Mouse (Mus musculus) stomach, postnatal 0 days (tissue): Measurements from ENCODE around the gene Gnb4. TPM values are rescaled to one million over a fixed set of nuclear protein-coding genes. Genes with fewer than 3 reads are reported as not detected.

Experiments
- ATAC-seq: fragments of 200-750 bp; cut with Nextera tagmentation; 2 replicates; pipeline ENCODE4 v1.8.0; 2017; ENCODE audit not compliant: low FRiP score, low TSS enrichment
- DNase-seq: peaks from one replicate; pipeline ENCODE4 v3.0.0-alpha.2; 2016; ENCODE audit warnings: low spot score
- H3K27ac ChIP-seq: fragments of 300-500 bp; sonication (generic); replicated peaks from 2 replicates; pipeline ENCODE4 v1.5.1; 2014; ENCODE audit warnings: mild to moderate bottlenecking, control low read depth
- H3K27me3 ChIP-seq: fragments of 300-500 bp; sonication (generic); 2 replicates; pipeline ENCODE4 v1.6.1; 2014; ENCODE audit warnings: low read length; ENCODE audit not compliant: control insufficient read depth, insufficient read depth
- H3K36me3 ChIP-seq: fragments of 300-500 bp; sonication (generic); 2 replicates; pipeline ENCODE4 v1.6.1; 2014; ENCODE audit warnings: low read length, mixed read lengths; ENCODE audit not compliant: control insufficient read depth, insufficient read depth
- H3K4me1 ChIP-seq: fragments of 300-500 bp; sonication (generic); replicated peaks from 2 replicates; pipeline ENCODE4 v1.6.1; 2014; ENCODE audit warnings: antibody characterized with exemption; ENCODE audit not compliant: control insufficient read depth, insufficient read depth
- H3K4me2 ChIP-seq: fragments of 300-500 bp; sonication (generic); replicated peaks from 2 replicates; pipeline ENCODE4 v1.6.1; 2014; ENCODE audit warnings: low read depth, mild to moderate bottlenecking, control low read depth, moderate library complexity
- H3K4me3 ChIP-seq: fragments of 300-500 bp; sonication (generic); 2 replicates; pipeline ENCODE4 v1.5.1; 2014; ENCODE audit warnings: low read depth, low read length, control low read depth
- H3K9ac ChIP-seq: fragments of 300-500 bp; sonication (generic); 2 replicates; pipeline ENCODE4 v1.6.1; 2014; ENCODE audit warnings: mild to moderate bottlenecking, low read length, control low read depth, mixed read lengths
- H3K9me3 ChIP-seq: fragments of 300-500 bp; sonication (generic); 2 replicates; pipeline ENCODE4 v1.6.1; 2016; ENCODE audit warnings: low read length; ENCODE audit not compliant: control insufficient read depth
- CTCF ChIP-seq: IDR thresholded peaks from 2 replicates; pipeline ENCODE4 v1.5.1; 2016; ENCODE audit warnings: antibody characterized with exemption, low read depth, mild to moderate bottlenecking, moderate library complexity
- EP300 ChIP-seq: optimal IDR thresholded peaks from 2 replicates; pipeline ENCODE3; 2016; ENCODE audit warnings: antibody characterized with exemption
- WGBS: fragments of 180-500 bp; shearing (Covaris S2); extraction: QIAGEN DNeasy Blood & Tissue Kit; methylation state at CpG from one replicate; pipeline ENCODE4 v1.1.7; 2014; 5-methylcytosine and 5-hydroxymethylcytosine counted together
- polyA plus RNA-seq: library from polyadenylated mRNA; unstranded; fragments of >200 nt; fragmentation: Nextera tagmentation; extraction: Ambion mirVana; gene quantifications from 2 replicates; pipeline ENCODE4 v1.2.1, GENCODE M21; 2015

Gene Gnb4
- polyA plus RNA-seq, 1 experiment from 2014 or later = 42.6 TPM

DNA sequence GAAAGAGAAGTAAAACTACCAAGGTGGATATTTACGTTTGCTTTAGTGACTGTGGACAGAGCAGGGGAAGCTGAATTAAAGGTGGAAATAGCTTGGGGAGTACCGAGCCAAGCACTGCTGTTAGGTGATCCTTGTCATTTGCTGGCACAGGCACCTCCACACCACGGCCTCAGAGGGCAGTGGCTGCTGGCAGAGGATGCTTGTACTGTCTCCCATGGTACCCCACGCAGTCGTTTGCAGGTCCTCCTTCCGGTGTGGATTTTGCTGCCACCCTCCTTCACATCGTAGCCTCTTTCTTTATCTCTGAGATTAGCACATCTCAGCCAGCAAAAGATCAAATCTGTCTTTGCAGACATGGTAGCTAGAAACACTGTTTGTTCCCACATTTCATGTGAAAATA, 42.0 kb upstream of the Gnb4 start:
- WGBS = 61% methylated on average over 7 of the region's 7 CpGs
- H3K4me2 ChIP-seq = peak overlapping the region; percentile 35
- no peak for ATAC-seq
- H3K36me3 ChIP-seq = no peaks in the 10 kb centered on the region
- peak overlapping the region; percentile 0; the same call in 1 of the 2 replicates for H3K4me3 ChIP-seq
- no peaks in the 10 kb centered on the region for H3K27me3 ChIP-seq
- no peak for DNase-seq
- no peak overlapping the region for H3K27ac ChIP-seq
- H3K9me3 ChIP-seq = no peaks in the 10 kb centered on the region
- no peaks in the 10 kb centered on the region for H3K4me1 ChIP-seq
- TF ChIP-seq CTCF = no peak
- no peak for TF ChIP-seq EP300
- H3K9ac ChIP-seq = no peak overlapping the region

DNA sequence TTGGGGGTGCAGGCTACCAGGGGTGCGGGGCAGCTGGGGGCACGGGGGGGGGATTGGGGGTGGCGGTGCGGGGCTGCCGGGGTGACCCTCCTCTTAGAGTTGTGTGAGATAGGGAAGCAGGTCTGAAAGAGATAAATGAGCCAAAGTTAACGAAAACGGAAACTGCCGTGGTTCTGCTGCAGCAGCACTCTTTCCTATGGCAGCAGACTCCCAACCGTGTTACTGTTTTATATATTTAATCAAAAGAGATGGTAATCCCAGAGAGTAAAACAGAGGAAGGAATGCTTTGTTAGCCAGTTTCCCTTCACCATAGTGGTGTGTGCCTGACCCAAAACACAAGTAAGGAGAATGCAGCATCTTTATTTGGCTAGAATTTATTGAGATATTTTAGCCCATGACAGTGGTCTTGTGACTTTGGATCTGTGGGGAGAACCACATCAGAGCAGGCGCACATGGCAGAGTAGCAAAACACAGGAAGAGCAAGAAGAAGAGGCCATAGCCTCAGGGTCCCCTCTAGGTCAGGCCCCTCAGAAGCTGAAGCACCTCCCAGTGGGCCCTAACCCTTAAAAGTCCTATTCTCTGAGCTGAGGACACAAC, 40.1 kb upstream of the Gnb4 start:
- H3K9me3 ChIP-seq = no peaks in the 10 kb centered on the region
- ATAC-seq (no peak), DNase-seq (no peak)
- no peak overlapping the region for H3K9ac ChIP-seq
- no peak for TF ChIP-seq CTCF
- TF ChIP-seq EP300 = no peak
- H3K4me3 ChIP-seq = no peak overlapping the region
- H3K4me2 ChIP-seq = no peak overlapping the region
- no peaks in the 10 kb centered on the region for H3K27me3 ChIP-seq
- H3K36me3 ChIP-seq = no peaks in the 10 kb centered on the region
- no peak overlapping the region for H3K27ac ChIP-seq
- WGBS = 58% methylated on average over 10 of the region's 10 CpGs
- no peaks in the 10 kb centered on the region for H3K4me1 ChIP-seq

DNA sequence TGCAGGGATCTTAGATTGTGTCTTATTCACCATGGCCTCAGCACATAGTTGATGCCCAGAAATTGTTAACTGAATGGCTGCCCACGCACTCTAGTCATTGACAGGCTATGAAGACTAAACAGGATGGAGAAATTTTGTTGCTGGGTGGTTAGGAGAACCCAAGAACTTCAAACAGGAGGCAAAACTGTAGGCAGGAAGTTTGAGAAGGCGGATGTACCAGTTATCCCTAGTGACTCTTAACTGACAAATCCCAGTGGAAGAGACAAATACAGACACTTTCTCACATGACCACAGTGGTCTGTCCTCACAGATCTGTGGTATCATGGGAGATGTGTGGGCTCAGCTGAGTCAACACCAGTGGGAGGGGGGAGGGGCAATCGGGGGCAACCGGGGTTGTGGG, 39.6 kb upstream of the Gnb4 start:
- TF ChIP-seq EP300 = no peak
- no peak for TF ChIP-seq CTCF
- H3K4me2 ChIP-seq = no peak overlapping the region
- ATAC-seq (no peak), DNase-seq (no peak)
- H3K9me3 ChIP-seq = no peaks in the 10 kb centered on the region
- H3K27ac ChIP-seq = no peak overlapping the region
- no peak overlapping the region for H3K9ac ChIP-seq
- no peaks in the 10 kb centered on the region for H3K27me3 ChIP-seq
- H3K36me3 ChIP-seq = no peaks in the 10 kb centered on the region
- no peak overlapping the region for H3K4me3 ChIP-seq
- no peaks in the 10 kb centered on the region for H3K4me1 ChIP-seq
- WGBS = 79% methylated on average over 4 of the region's 4 CpGs

DNA sequence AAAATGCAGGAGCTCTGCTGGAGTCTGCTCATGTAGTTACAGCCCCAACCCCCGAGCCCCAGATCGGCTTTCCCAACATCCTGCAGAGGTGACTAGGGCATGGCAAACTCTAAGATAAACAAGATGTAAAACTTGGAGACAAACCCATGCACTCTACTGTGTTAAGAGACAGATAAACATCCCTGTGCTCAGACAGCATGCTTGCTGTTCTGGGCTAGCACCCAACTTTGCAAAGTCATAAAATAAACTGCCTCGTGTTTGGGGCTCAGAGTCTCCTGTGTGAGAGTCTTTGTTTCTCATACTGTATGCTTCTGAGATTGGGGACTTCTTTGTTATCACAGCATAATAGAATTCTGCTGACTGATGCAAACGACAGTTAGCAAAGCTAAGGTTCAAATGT, 36.4 kb upstream of the Gnb4 start:
- no peaks in the 10 kb centered on the region for H3K36me3 ChIP-seq
- ATAC-seq = no peak
- no peak overlapping the region for H3K27ac ChIP-seq
- no peaks in the 10 kb centered on the region for H3K4me1 ChIP-seq
- H3K4me3 ChIP-seq = no peak overlapping the region
- H3K27me3 ChIP-seq = no peaks in the 10 kb centered on the region
- H3K9me3 ChIP-seq = no peaks in the 10 kb centered on the region
- H3K4me2 ChIP-seq = no peak overlapping the region
- DNase-seq = no peak
- TF ChIP-seq EP300 = no peak
- TF ChIP-seq CTCF = no peak
- no peak overlapping the region for H3K9ac ChIP-seq
- 44% methylated on average over 4 of the region's 4 CpGs for WGBS

DNA sequence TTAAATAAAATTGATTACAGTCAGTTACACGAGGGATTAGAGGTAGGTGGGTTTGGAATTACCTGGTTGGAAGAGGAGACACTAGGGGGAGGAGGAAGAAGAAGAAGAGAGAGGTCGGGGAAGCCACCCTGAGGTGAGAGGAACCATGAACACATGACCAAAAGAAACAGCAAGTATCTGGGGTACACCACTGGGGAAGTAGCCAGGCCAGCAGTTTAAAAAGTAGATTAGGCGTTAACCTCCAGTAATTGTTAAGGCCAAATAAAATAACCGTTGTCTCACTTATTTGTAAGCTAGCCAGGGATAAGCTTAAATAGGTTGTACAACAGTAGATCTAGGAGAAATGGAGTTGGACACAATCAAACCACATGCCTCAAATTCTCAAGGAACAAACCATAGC, 32.9 kb upstream of the Gnb4 start:
- ATAC-seq (no peak), DNase-seq (no peak)
- no peaks in the 10 kb centered on the region for H3K27me3 ChIP-seq
- H3K27ac ChIP-seq = no peak overlapping the region
- H3K9me3 ChIP-seq = no peaks in the 10 kb centered on the region
- H3K4me1 ChIP-seq = no peaks in the 10 kb centered on the region
- no peak overlapping the region for H3K9ac ChIP-seq
- TF ChIP-seq EP300 = no peak
- TF ChIP-seq CTCF = no peak
- H3K36me3 ChIP-seq = no peaks in the 10 kb centered on the region
- WGBS = 74% methylated on average over 4 of the region's 4 CpGs
- H3K4me2 ChIP-seq = no peak overlapping the region
- no peak overlapping the region for H3K4me3 ChIP-seq

DNA sequence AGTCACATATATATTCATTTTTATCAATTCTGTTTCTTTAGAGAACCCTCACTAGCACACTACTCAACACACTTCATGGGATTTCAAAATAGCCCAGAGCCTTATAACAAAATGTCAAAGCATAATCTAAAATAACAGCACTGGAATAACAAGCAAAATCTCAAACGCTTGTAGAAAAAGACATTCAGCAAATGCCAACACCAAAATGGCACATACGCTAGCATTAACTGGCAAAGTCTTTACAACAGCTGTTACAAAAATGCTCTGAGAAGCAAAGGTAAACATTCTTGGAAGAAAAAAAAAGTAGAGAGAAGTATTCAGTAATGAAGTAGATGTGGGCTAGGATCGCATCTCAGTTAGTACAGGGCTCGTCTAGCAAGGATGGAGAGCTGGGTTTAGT, 30.5 kb upstream of the Gnb4 start:
- Histone ChIP-seq H3K27me3 (no peaks in the 10 kb centered on the region), H3K4me2 (no peak overlapping the region), H3K4me3 (no peak overlapping the region), H3K9ac (no peak overlapping the region), H3K4me1 (no peaks in the 10 kb centered on the region), H3K36me3 (no peaks in the 10 kb centered on the region), H3K27ac (no peak overlapping the region), H3K9me3 (no peaks in the 10 kb centered on the region)
- no peak for DNase-seq
- 72% methylated on average over 4 of the region's 4 CpGs for WGBS
- ATAC-seq = no peak
- no peak for TF ChIP-seq EP300
